Mouse (Mus musculus) frontal cortex, postnatal 10 days (tissue): ENCODE results near the gene Pdzd7.

Source experiments
- DNase-seq, 2 experiments: peaks; one replicate each; pipeline ENCODE4 v3.0.0; 2022; ENCODE audit warnings: low spot score in 2 of 2, mixed read lengths in 1 of 2

Pdzd7 gene

GRCm38 (mm10) chr19:45030746-45031693 is 14.5 kb downstream of the Pdzd7 start:
- DNase-seq = peak in 1 of 2 experiments; percentile 77

- DNase-seq = no peak
Observed at GRCm38 (mm10) chr19:45030111-45030510, 15.4 kb downstream of the Pdzd7 start.

- DNase-seq = no peak
Observed at GRCm38 (mm10) chr19:45029571-45029970, 15.9 kb downstream of the Pdzd7 start.

GRCm38 (mm10) chr19:45028746-45029145 is 16.8 kb downstream of the Pdzd7 start:
- no peak for DNase-seq

- no peak for DNase-seq
Observed at GRCm38 (mm10) chr19:45027848-45028247, 17.7 kb downstream of the Pdzd7 start.

GRCm38 (mm10) chr19:45026958-45027670 is 18.4 kb downstream of the Pdzd7 start:
- no peak for DNase-seq

- DNase-seq = no peak
Observed at GRCm38 (mm10) chr19:45025937-45026568, 19.5 kb downstream of the Pdzd7 start.

- no peak for DNase-seq
Observed at GRCm38 (mm10) chr19:45024775-45025174, 20.7 kb downstream of the Pdzd7 start.

GRCm38 (mm10) chr19:45023993-45024392 is 21.5 kb downstream of the Pdzd7 start:
- no peak for DNase-seq

- no peak for DNase-seq
Observed at GRCm38 (mm10) chr19:45021362-45021761, 24.2 kb downstream of the Pdzd7 start.

GRCm38 (mm10) chr19:45020348-45020747 is 25.2 kb downstream of the Pdzd7 start:
- no peak for DNase-seq

GRCm38 (mm10) chr19:45018351-45018831 is 27.1 kb downstream of the Pdzd7 start:
- DNase-seq = no peak

- peak; percentile 83 to 88 for DNase-seq
Observed at GRCm38 (mm10) chr19:45017909-45018308, 27.6 kb downstream of the Pdzd7 start.

- DNase-seq = peak; percentile 77 to 83
Observed at GRCm38 (mm10) chr19:45017216-45017771, 28.2 kb downstream of the Pdzd7 start.

- peak; percentile 70 to 71 for DNase-seq
Observed at GRCm38 (mm10) chr19:45016341-45017215, 28.9 kb downstream of the Pdzd7 start.

- DNase-seq = no peak
Observed at GRCm38 (mm10) chr19:45015518-45016281, 29.8 kb downstream of the Pdzd7 start.

GRCm38 (mm10) chr19:45014981-45015402 is 30.5 kb downstream of the Pdzd7 start:
- DNase-seq = no peak

- DNase-seq = no peak
Observed at GRCm38 (mm10) chr19:45014335-45014971, 31.1 kb downstream of the Pdzd7 start, which contains the start of gene Lzts2. Gene Lzts2, plus strand, starts transcription at chr19:45014414.

GRCm38 (mm10) chr19:45013581-45014225 is 31.8 kb downstream of the Pdzd7 start:
- no peak for DNase-seq
